Mouse (Mus musculus) C2C12 (cell line): Measurements from ENCODE around the gene Pfn1. TPM values are rescaled to one million over a fixed set of nuclear protein-coding genes. Genes with fewer than 3 reads are reported as not detected.
A peak's percentile ranks its signal among the peaks of the same experiment; 100 is the strongest.

Experiments used
- H3K27me3 ChIP-seq: one replicate; pipeline ENCODE4 v1.6.1; 2011; ENCODE audit not compliant: control insufficient read depth, insufficient read depth, insufficient read length
- H3K36me3 ChIP-seq: one replicate; pipeline ENCODE4 v1.6.1; 2011; ENCODE audit not compliant: control insufficient read depth, insufficient read depth
- H3K4me3 ChIP-seq: one replicate; pipeline ENCODE4 v1.5.1; 2011; ENCODE audit warnings: mild to moderate bottlenecking, control low read depth; ENCODE audit not compliant: poor library complexity, insufficient read depth, severe bottlenecking
- H3K79me2 ChIP-seq: one replicate; pipeline ENCODE4 v1.6.1; 2011; ENCODE audit not compliant: control insufficient read depth, insufficient read depth
- H3K79me3 ChIP-seq: one replicate; pipeline ENCODE4 v1.6.1; 2011; ENCODE audit warnings: low read depth, control low read depth
- H3ac ChIP-seq: one replicate; pipeline ENCODE3; 2011; ENCODE audit warnings: low read depth; ENCODE audit not compliant: control insufficient read depth, insufficient read length
- CEBPB ChIP-seq: IDR thresholded peaks from one replicate; pipeline ENCODE4 v1.6.1; 2011; ENCODE audit warnings: low read depth, mild to moderate bottlenecking, control low read depth, moderate library complexity
- CTCF ChIP-seq: IDR thresholded peaks from one replicate; pipeline ENCODE4 v1.5.1; 2011; ENCODE audit not compliant: control insufficient read depth, insufficient read depth, insufficient read length
- FOSL1 ChIP-seq: IDR thresholded peaks from one replicate; pipeline ENCODE4 v1.8.0; 2011; ENCODE audit warnings: mild to moderate bottlenecking, low read length; ENCODE audit not compliant: poor library complexity, insufficient read depth, severe bottlenecking
- MAX ChIP-seq: IDR thresholded peaks from one replicate; pipeline ENCODE4 v1.6.1; 2011; ENCODE audit warnings: mild to moderate bottlenecking, control low read depth
- MYOD1 ChIP-seq: IDR thresholded peaks from one replicate; pipeline ENCODE4 v1.6.1; 2011; ENCODE audit warnings: low read depth; ENCODE audit not compliant: control insufficient read depth, insufficient read length
- MYOG ChIP-seq: IDR thresholded peaks from one replicate; pipeline ENCODE4 v1.6.1; 2011; ENCODE audit not compliant: control insufficient read depth, insufficient read length; ENCODE audit errors: extremely low read depth
- USF1 ChIP-seq: IDR thresholded peaks from one replicate; pipeline ENCODE4 v1.6.1; 2011; ENCODE audit warnings: low read depth, mild to moderate bottlenecking, control low read depth, moderate library complexity
- polyA plus RNA-seq: library from polyadenylated mRNA; unstranded; fragments of >200 nt; fragmentation: generic; extraction: Trizol; gene quantifications from one replicate; pipeline ENCODE4 v1.2.1, GENCODE M21; 2012; ENCODE audit warnings: missing spikeins

Gene Pfn1
- polyA plus RNA-seq, 1 experiment, result 4,207 TPM

- Histone ChIP-seq H3K4me3 (peak within 1 kb of the TSS; percentile 91), H3K27me3 (no peaks in the 10 kb centered on the region), H3ac (peak within 1 kb of the TSS; percentile 80), H3K79me2 (peaks cover 42% of the 10 kb centered on the region), H3K36me3 (peaks cover 10% of the 10 kb centered on the region), H3K79me3 (peaks cover 22% of the 10 kb centered on the region)
- TF ChIP-seq USF1 (no peak), CTCF (no peak), MYOG (no peak), MAX (no peak), CEBPB (no peak), FOSL1 (no peak), MYOD1 (no peak)
These were observed 45.5 kb upstream of the Pfn1 start, which contains the start of the genes Inca1 and Kif1c for GRCm38 (mm10) chr11:70699722-70700556. TSS of gene Inca1 (minus strand) at chr11:70700155. TSS of gene Kif1c (plus strand) at chr11:70700548.

GRCm38 (mm10) chr11:70699051-70699450 is 44.6 kb upstream of the Pfn1 start:
- Histone ChIP-seq H3K27me3 (no peaks in the 10 kb centered on the region), H3K4me3 (no peak overlapping the region), H3ac (no peak overlapping the region), H3K79me3 (peaks cover 22% of the 10 kb centered on the region), H3K36me3 (peaks cover 3% of the 10 kb centered on the region), H3K79me2 (peaks cover 36% of the 10 kb centered on the region)
- TF ChIP-seq FOSL1 (no peak), MYOG (no peak)

GRCm38 (mm10) chr11:70697376-70697775 is 42.9 kb upstream of the Pfn1 start:
- no peak overlapping the region for H3ac ChIP-seq
- H3K4me3 ChIP-seq, result no peak overlapping the region
- peaks cover 20% of the 10 kb centered on the region for H3K79me2 ChIP-seq
- H3K79me3 ChIP-seq, result peaks cover 17% of the 10 kb centered on the region
- no peaks in the 10 kb centered on the region for H3K36me3 ChIP-seq
- H3K27me3 ChIP-seq, result no peaks in the 10 kb centered on the region
- TF ChIP-seq MAX (no peak), USF1 (no peak), FOSL1 (no peak), MYOD1 (no peak), CEBPB (no peak), MYOG (no peak), CTCF (no peak)

- peaks cover 3% of the 10 kb centered on the region for H3K79me2 ChIP-seq
- H3K36me3 ChIP-seq, result no peaks in the 10 kb centered on the region
- TF ChIP-seq USF1, result no peak
- H3K79me3 ChIP-seq, result no peaks in the 10 kb centered on the region
- H3ac ChIP-seq, result no peak overlapping the region
- no peaks in the 10 kb centered on the region for H3K27me3 ChIP-seq
- no peak overlapping the region for H3K4me3 ChIP-seq
These were observed 39.1 kb upstream of the Pfn1 start for GRCm38 (mm10) chr11:70693504-70693903.

GRCm38 (mm10) chr11:70689578-70689977 is 35.1 kb upstream of the Pfn1 start:
- Histone ChIP-seq H3K4me3 (no peak overlapping the region), H3K36me3 (peaks cover 8% of the 10 kb centered on the region), H3K27me3 (no peaks in the 10 kb centered on the region), H3K79me2 (peaks cover 10% of the 10 kb centered on the region), H3ac (no peak overlapping the region), H3K79me3 (no peaks in the 10 kb centered on the region)
- TF ChIP-seq USF1, result no peak
- no peak for TF ChIP-seq MAX
- no peak for TF ChIP-seq FOSL1
- no peak for TF ChIP-seq CTCF
- no peak for TF ChIP-seq CEBPB

- H3K36me3 ChIP-seq, result peaks cover 19% of the 10 kb centered on the region
- peak overlapping the region; percentile 72 for H3K4me3 ChIP-seq
- H3K79me3 ChIP-seq, result no peaks in the 10 kb centered on the region
- no peaks in the 10 kb centered on the region for H3K27me3 ChIP-seq
- H3ac ChIP-seq, result peak overlapping the region; percentile 85
- H3K79me2 ChIP-seq, result peaks cover 10% of the 10 kb centered on the region
- TF ChIP-seq CEBPB (no peak), MYOG (no peak), FOSL1 (no peak), CTCF (no peak)
These were observed 33.9 kb upstream of the Pfn1 start for GRCm38 (mm10) chr11:70688372-70688771.
